Mouse (Mus musculus) C2C12 (cell line): ENCODE results near the gene Ccdc71.

Experiments used
- CTCF ChIP-seq: IDR thresholded peaks from one replicate; pipeline ENCODE4 v1.5.1; 2011; ENCODE audit not compliant: control insufficient read depth, insufficient read depth, insufficient read length
- MYOD1 ChIP-seq: IDR thresholded peaks from one replicate; pipeline ENCODE4 v1.6.1; 2011; ENCODE audit warnings: low read depth; ENCODE audit not compliant: control insufficient read depth, insufficient read length
- USF1 ChIP-seq: IDR thresholded peaks from one replicate; pipeline ENCODE4 v1.6.1; 2011; ENCODE audit warnings: low read depth, mild to moderate bottlenecking, control low read depth, moderate library complexity

- TF ChIP-seq CTCF (no peak), USF1 (no peak), MYOD1 (no peak)
These were observed 14.2 kb downstream of the Ccdc71 start for GRCm38 (mm10) chr9:108474528-108474927.
